24 mouse cellular contexts compared by ENCODE assay signal in the genomic region with DNA sequence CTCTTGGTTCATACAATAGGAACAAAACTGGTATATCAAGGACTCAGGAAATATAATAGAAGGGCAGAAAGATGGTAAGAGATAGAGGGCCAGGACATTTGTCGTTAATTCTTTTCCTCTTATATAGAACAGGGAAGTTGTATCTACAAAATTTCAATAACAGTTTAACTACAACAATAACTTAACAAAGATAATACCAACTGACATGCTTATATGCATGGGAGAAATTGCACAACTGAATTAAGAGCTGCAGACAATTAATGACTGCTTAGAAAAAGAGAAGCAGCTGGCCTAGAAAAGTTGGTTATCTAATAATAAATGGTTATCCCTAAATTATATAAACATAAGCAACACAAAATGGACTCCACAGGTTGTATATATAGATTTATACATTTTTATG.
"Had no signal": no experiment of that assay in that cellular context is flagged by ENCODE, and none has a peak within 500 bp of the region (broad histone marks: within the 10 kb centered on the region; RNA-seq: fewer than 3 reads in every experiment).

No protein-coding gene starts in this region.

- H3K4me1 ChIP-seq: embryonic facial prominence, embryonic 10.5 days; embryonic facial prominence, embryonic 12.5 days; embryonic facial prominence, embryonic 13.5 days; embryonic facial prominence, embryonic 15.5 days; forebrain, embryonic 12.5 days; forebrain, embryonic 15.5 days; heart, embryonic 10.5 days had no signal

- H3K4me3 ChIP-seq: embryonic facial prominence, embryonic 10.5 days; embryonic facial prominence, embryonic 12.5 days; embryonic facial prominence, embryonic 13.5 days; embryonic facial prominence, embryonic 15.5 days; erythroblast, embryonic 14.5 days; forebrain, embryonic 10.5 days; forebrain, embryonic 12.5 days; forebrain, embryonic 13.5 days; forebrain, embryonic 15.5 days; heart, adult 2 months; heart, embryonic 10.5 days had no signal

- H3K36me3 ChIP-seq: embryonic facial prominence, embryonic 10.5 days; embryonic facial prominence, embryonic 12.5 days; embryonic facial prominence, embryonic 13.5 days; embryonic facial prominence, embryonic 15.5 days; forebrain, embryonic 10.5 days; forebrain, embryonic 12.5 days; forebrain, embryonic 15.5 days; heart, embryonic 10.5 days had no signal

- H3K27ac ChIP-seq: embryonic facial prominence, embryonic 10.5 days; embryonic facial prominence, embryonic 12.5 days; embryonic facial prominence, embryonic 13.5 days; embryonic facial prominence, embryonic 15.5 days; forebrain, embryonic 10.5 days; forebrain, embryonic 12.5 days; forebrain, embryonic 13.5 days; forebrain, embryonic 15.5 days; heart, adult 2 months; heart, embryonic 10.5 days had no signal

- DNase-seq: cerebellum, adult 9-11 months; cerebellum, postnatal 10 days; cerebellum, postnatal 14 days; cerebellum, postnatal 25 days; cerebellum, postnatal 36 days; embryo, embryonic 11 days; forebrain, postnatal 0 days; gastrocnemius, postnatal 10 days; gastrocnemius, postnatal 14 days; gastrocnemius, postnatal 25 days; gastrocnemius, postnatal 36 days; heart, adult 11 months; heart, adult 18-20 months; heart, adult 2 months had no signal

- H3K27me3 ChIP-seq: embryonic facial prominence, embryonic 12.5 days; embryonic facial prominence, embryonic 13.5 days; embryonic facial prominence, embryonic 15.5 days; forebrain, embryonic 12.5 days; forebrain, embryonic 13.5 days; forebrain, embryonic 15.5 days had no signal

- H3K9me3 ChIP-seq: embryonic facial prominence, embryonic 10.5 days; embryonic facial prominence, embryonic 12.5 days; embryonic facial prominence, embryonic 13.5 days; embryonic facial prominence, embryonic 15.5 days; forebrain, embryonic 10.5 days; forebrain, embryonic 12.5 days; forebrain, embryonic 13.5 days; forebrain, embryonic 15.5 days; heart, embryonic 10.5 days had no signal

- H3K9ac ChIP-seq: embryonic facial prominence, embryonic 12.5 days; embryonic facial prominence, embryonic 13.5 days; embryonic facial prominence, embryonic 15.5 days; forebrain, embryonic 12.5 days; forebrain, embryonic 13.5 days; forebrain, embryonic 15.5 days; forebrain, postnatal 0 days had no signal
